Mouse (Mus musculus): ENCODE measurements at regions not wholly inside any gene's neighbourhood (a gene's known extent, or its start where the extent isn't known, plus 50 kb on each side); places are given as distances from the start of the nearest gene placed in this dataset.

DNA sequence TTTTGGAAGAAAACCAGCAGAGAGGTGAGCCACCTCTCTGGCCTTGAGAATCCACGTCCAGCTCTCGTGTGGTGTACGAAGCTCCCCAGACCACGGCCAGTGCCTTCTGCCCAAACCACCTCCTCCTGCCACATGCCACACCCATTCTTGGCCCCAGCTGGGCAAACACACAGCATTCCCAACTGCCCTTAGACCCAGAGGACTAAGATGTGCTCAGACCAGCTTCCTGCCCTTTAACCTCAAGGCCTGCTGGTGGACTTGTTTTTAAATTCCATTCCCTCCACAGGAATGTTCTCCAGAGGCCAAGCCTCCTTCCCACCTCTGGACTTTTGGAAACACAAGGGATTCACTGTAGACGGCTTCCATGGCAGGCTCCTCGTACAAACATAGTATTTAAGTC, 82.5 kb upstream of the Tle3 start:
- TF ChIP-seq CTCF (IDR thresholded peaks at IDR 0.05; ENCODE audit: low read depth, low read length) (no peak), GATA1 (IDR thresholded peaks at IDR 0.05; ENCODE audit: borderline replicate concordance, low read length) (no peak)
